Mouse (Mus musculus): ENCODE data around the gene Osm. TPM values are rescaled to one million over a fixed set of nuclear protein-coding genes. Genes with fewer than 3 reads are reported as not detected.

Gene Osm
- total and polyA plus RNA-seq, 3 experiments, result 11.0 to 15.1 (median 12.5) TPM

GRCm38 (mm10) chr11:4246623-4247022 is 10.4 kb downstream of the Osm start:
- H3K27ac ChIP-seq (ENCODE audit: insufficient read depth, low read depth), result no peak overlapping the region
- no peaks in the 10 kb centered on the region for H3K79me2 ChIP-seq (replicated peaks; ENCODE audit: control insufficient read depth, extremely low read depth, insufficient read depth, poor library complexity, severe bottlenecking)
- TF ChIP-seq TCF12 (IDR thresholded peaks at IDR 0.05; ENCODE audit: low read depth, low read length), result no peak
- 0 out of 2 replicates have a peak, but pooled peaks have one; percentile 20 for TF ChIP-seq IRF4 (IDR thresholded peaks at IDR 0.05; ENCODE audit: low read depth, low read length)
- H3K9ac ChIP-seq (ENCODE audit: insufficient read depth, low read depth), result peak overlapping the region; percentile 30; the same call in 1 of the 2 replicates
- H3K27me3 ChIP-seq (replicated peaks), result no peaks in the 10 kb centered on the region
- H3K4me2 ChIP-seq (ENCODE audit: insufficient read depth, low read depth, poor library complexity, severe bottlenecking), result 0 out of 2 replicates have a peak overlapping the region, but pooled peaks have one; percentile 30
- dilution Hi-C loops (cut with MboI; ENCODE audit: extremely low pct_ligation_motif_present, extremely low pct_unique_long_range_greater_than_20kb, low sequenced_read_pairs) (no loop called here), in situ Hi-C loops (cut with MboI; ENCODE audit: low pct_ligation_motif_present, low pct_unique_long_range_greater_than_20kb, low sequenced_read_pairs) (no loop called here)
- H3K36me3 ChIP-seq (replicated peaks in 1 of 2; ENCODE audit: control insufficient read depth in 1 of 2, insufficient read depth in 1 of 2, low read length in 1 of 2), result peaks cover 0 to 4% of the 10 kb centered on the region in 2 experiments
- peaks cover 10 to 39% of the 10 kb centered on the region in 2 experiments for H3K4me1 ChIP-seq (ENCODE audit: control insufficient read depth in 1 of 2, insufficient read depth in 2 of 2)
- DNase-seq (ENCODE audit: extremely low read depth), result no peak
- no peak overlapping the region for H3K4me3 ChIP-seq (replicated peaks in 1 of 3; ENCODE audit: low read depth in 2 of 3, low read length in 2 of 3, poor library complexity in 1 of 3)
- H3K9me3 ChIP-seq (replicated peaks; ENCODE audit: low read length), result peaks cover 3% of the 10 kb centered on the region

- dilution Hi-C loops (cut with MboI; ENCODE audit: extremely low pct_ligation_motif_present, extremely low pct_unique_long_range_greater_than_20kb, low sequenced_read_pairs) (no loop called here), in situ Hi-C loops (cut with MboI; ENCODE audit: low pct_ligation_motif_present, low pct_unique_long_range_greater_than_20kb, low sequenced_read_pairs) (no loop called here)
- Histone ChIP-seq H3K27ac (ENCODE audit: insufficient read depth, low read depth) (no peak overlapping the region), H3K79me2 (replicated peaks; ENCODE audit: control insufficient read depth, extremely low read depth, insufficient read depth, poor library complexity, severe bottlenecking) (no peaks in the 10 kb centered on the region), H3K27me3 (replicated peaks) (no peaks in the 10 kb centered on the region), H3K9me3 (replicated peaks; ENCODE audit: low read length) (peaks cover 3% of the 10 kb centered on the region), H3K4me1 (ENCODE audit: control insufficient read depth in 1 of 2, insufficient read depth in 2 of 2) (peaks cover 10 to 39% of the 10 kb centered on the region in 2 experiments), H3K4me2 (ENCODE audit: insufficient read depth, low read depth, poor library complexity, severe bottlenecking) (no peak overlapping the region), H3K9ac (ENCODE audit: insufficient read depth, low read depth) (no peak overlapping the region), H3K4me3 (replicated peaks in 1 of 3; ENCODE audit: low read depth in 2 of 3, low read length in 2 of 3, poor library complexity in 1 of 3) (no peak overlapping the region), H3K36me3 (replicated peaks in 1 of 2; ENCODE audit: control insufficient read depth in 1 of 2, insufficient read depth in 1 of 2, low read length in 1 of 2) (no peaks in the 10 kb centered on the region)
- TF ChIP-seq ZMIZ1 (IDR thresholded peaks at IDR 0.05; ENCODE audit: low read depth, low read length) (no peak), HCFC1 (IDR thresholded peaks at IDR 0.05; ENCODE audit: low read depth, low read length) (no peak), MYC (IDR thresholded peaks at IDR 0.05; ENCODE audit: low read depth, low read length) (no peak)
- no peak for DNase-seq (ENCODE audit: extremely low read depth)
Measured at GRCm38 (mm10) chr11:4247201-4247959, 11.2 kb downstream of the Osm start.

GRCm38 (mm10) chr11:4249151-4249550 is 12.9 kb downstream of the Osm start:
- DNase-seq (ENCODE audit: extremely low read depth), result no peak
- no peak overlapping the region for H3K4me3 ChIP-seq (replicated peaks in 1 of 3; ENCODE audit: low read depth in 2 of 3, low read length in 2 of 3, poor library complexity in 1 of 3)
- no peaks in the 10 kb centered on the region for H3K36me3 ChIP-seq (replicated peaks in 1 of 2; ENCODE audit: control insufficient read depth in 1 of 2, insufficient read depth in 1 of 2, low read length in 1 of 2)
- in situ Hi-C loops (cut with MboI; ENCODE audit: low pct_ligation_motif_present, low pct_unique_long_range_greater_than_20kb, low sequenced_read_pairs) (no loop called here), dilution Hi-C loops (cut with MboI; ENCODE audit: extremely low pct_ligation_motif_present, extremely low pct_unique_long_range_greater_than_20kb, low sequenced_read_pairs) (no loop called here)
- peaks cover 10 to 39% of the 10 kb centered on the region in 2 experiments for H3K4me1 ChIP-seq (ENCODE audit: control insufficient read depth in 1 of 2, insufficient read depth in 2 of 2)
- H3K79me2 ChIP-seq (replicated peaks; ENCODE audit: control insufficient read depth, extremely low read depth, insufficient read depth, poor library complexity, severe bottlenecking), result no peaks in the 10 kb centered on the region
- peak; percentile 60 for TF ChIP-seq BHLHE40 (IDR thresholded peaks at IDR 0.05; ENCODE audit: low read depth, low read length)
- TF ChIP-seq CHD1 (IDR thresholded peaks at IDR 0.05; ENCODE audit: low read depth, low read length), result no peak
- H3K9ac ChIP-seq (ENCODE audit: insufficient read depth, low read depth), result no peak overlapping the region
- no peak overlapping the region for H3K4me2 ChIP-seq (ENCODE audit: insufficient read depth, low read depth, poor library complexity, severe bottlenecking)
- no peaks in the 10 kb centered on the region for H3K27me3 ChIP-seq (replicated peaks)
- H3K9me3 ChIP-seq (replicated peaks; ENCODE audit: low read length), result peaks cover 3% of the 10 kb centered on the region
- no peak overlapping the region for H3K27ac ChIP-seq (ENCODE audit: insufficient read depth, low read depth)
